Mouse (Mus musculus): ENCODE data around the gene Coro6. TPM values are rescaled to one million over a fixed set of nuclear protein-coding genes. Genes with fewer than 3 reads are reported as not detected.

The Coro6 gene
- total and polyA plus RNA-seq, 3 experiments = 0.04 to 0.18 TPM; not detected in 1

- peaks cover 0 to 9% of the 10 kb centered on the region in 2 experiments; a peak in 2 of 4 replicates for H3K4me1 ChIP-seq (ENCODE audit: control insufficient read depth in 1 of 2, insufficient read depth in 2 of 2, low read length in 2 of 2)
- peaks cover 50% of the 10 kb centered on the region for H3K79me2 ChIP-seq (ENCODE audit: control insufficient read depth, insufficient read depth, low read length, poor library complexity)
- H3K4me3 ChIP-seq (ENCODE audit: control insufficient read depth in 1 of 2, insufficient read depth in 1 of 2, low read depth in 2 of 2, low read length in 2 of 2) = no peak overlapping the region
- no peaks in the 10 kb centered on the region for H3K27me3 ChIP-seq (ENCODE audit: control insufficient read depth in 1 of 2, insufficient read depth in 2 of 2, low read length in 2 of 2)
- DNase-seq (ENCODE audit: low read depth, low spot score) = peak; percentile 75
- H3K9ac ChIP-seq (ENCODE audit: control insufficient read depth, low read depth, low read length, poor library complexity, severe bottlenecking) = no peak overlapping the region
- no peak overlapping the region for H3K27ac ChIP-seq (ENCODE audit: control insufficient read depth, low read depth, low read length)
- H3K36me3 ChIP-seq (ENCODE audit: control insufficient read depth in 1 of 2, insufficient read depth in 2 of 2, low read length in 2 of 2) = peaks cover 1 to 5% of the 10 kb centered on the region in 2 experiments; a peak in 2 of 4 replicates
- H3K9me3 ChIP-seq (replicated peaks; ENCODE audit: insufficient read depth, low read length) = no peaks in the 10 kb centered on the region
- TF ChIP-seq SMC3 (IDR thresholded peaks at IDR 0.05; ENCODE audit: low read depth, low read length) (peak; percentile 41; the same call in 1 of the 2 replicates), MEF2A (IDR thresholded peaks at IDR 0.05; ENCODE audit: extremely low read depth, insufficient replicate concordance, low read depth, low read length, poor library complexity, severe bottlenecking) (no peak), BHLHE40 (IDR thresholded peaks at IDR 0.05; ENCODE audit: borderline replicate concordance, low read depth, low read length) (no peak), GABPA (IDR thresholded peaks at IDR 0.05; ENCODE audit: low read depth, low read length) (no peak), CTCF (IDR thresholded peaks at IDR 0.05 in 2 of 3, conservative IDR thresholded peaks at IDR 0.05 in 1 of 3; ENCODE audit: control insufficient read depth in 1 of 3, insufficient read depth in 1 of 3, low read depth in 2 of 3, low read length in 3 of 3, poor library complexity in 1 of 3, severe bottlenecking in 1 of 3) (peak; percentile 45 to 68 (median 61)), TCF12 (IDR thresholded peaks at IDR 0.05; ENCODE audit: low read depth, low read length) (no peak), E2F4 (IDR thresholded peaks at IDR 0.05; ENCODE audit: borderline replicate concordance, low read depth, low read length) (no peak), USF1 (IDR thresholded peaks at IDR 0.05; ENCODE audit: low read depth, low read length) (no peak)
Measured at GRCm38 (mm10) chr11:77497341-77497756, 35.1 kb downstream of the Coro6 start.

- TF ChIP-seq KAT2A (conservative IDR thresholded peaks at IDR 0.05; ENCODE audit: low read depth, low read length) (no peak), ELF1 (IDR thresholded peaks at IDR 0.05; ENCODE audit: low read depth, low read length) (no peak), GATA1 (IDR thresholded peaks at IDR 0.05; ENCODE audit: low read depth, low read length) (no peak), MAFK (IDR thresholded peaks at IDR 0.05; ENCODE audit: borderline replicate concordance, low read depth, low read length) (no peak), ZNF384 (IDR thresholded peaks at IDR 0.05; ENCODE audit: low read depth, low read length) (no peak), MXI1 (IDR thresholded peaks at IDR 0.05; ENCODE audit: low read depth, low read length) (no peak), MAX (IDR thresholded peaks at IDR 0.05; ENCODE audit: low read length) (no peak), NELFE (IDR thresholded peaks at IDR 0.05; ENCODE audit: low read depth, low read length) (no peak), POLR2AphosphoS5 (IDR thresholded peaks at IDR 0.05; ENCODE audit: borderline replicate concordance, low read depth, low read length) (no peak), TCF12 (IDR thresholded peaks at IDR 0.05; ENCODE audit: low read depth, low read length) (no peak), SIN3A (IDR thresholded peaks at IDR 0.05; ENCODE audit: low read length) (no peak), MYB (IDR thresholded peaks at IDR 0.05; ENCODE audit: low read depth, low read length) (no peak), CTCF (IDR thresholded peaks at IDR 0.05 in 2 of 3, conservative IDR thresholded peaks at IDR 0.05 in 1 of 3; ENCODE audit: control insufficient read depth in 1 of 3, insufficient read depth in 1 of 3, low read depth in 2 of 3, low read length in 3 of 3, poor library complexity in 1 of 3, severe bottlenecking in 1 of 3) (no peak), BHLHE40 (IDR thresholded peaks at IDR 0.05; ENCODE audit: borderline replicate concordance, low read depth, low read length) (no peak), UBTF (IDR thresholded peaks at IDR 0.05; ENCODE audit: borderline replicate concordance, insufficient read depth, low read depth, low read length) (no peak), ZMIZ1 (IDR thresholded peaks at IDR 0.05; ENCODE audit: low read depth, low read length) (no peak), HCFC1 (IDR thresholded peaks at IDR 0.05; ENCODE audit: low read depth, low read length) (no peak), CHD2 (IDR thresholded peaks at IDR 0.05; ENCODE audit: low read length) (no peak)
- Histone ChIP-seq H3K27me3 (ENCODE audit: control insufficient read depth in 1 of 2, insufficient read depth in 2 of 2, low read length in 2 of 2) (no peaks in the 10 kb centered on the region), H3K9ac (ENCODE audit: control insufficient read depth, low read depth, low read length, poor library complexity, severe bottlenecking) (no peak overlapping the region), H3K4me1 (ENCODE audit: control insufficient read depth in 1 of 2, insufficient read depth in 2 of 2, low read length in 2 of 2) (peaks cover 0 to 9% of the 10 kb centered on the region in 2 experiments; a peak in 2 of 4 replicates), H3K9me3 (replicated peaks; ENCODE audit: insufficient read depth, low read length) (no peaks in the 10 kb centered on the region), H3K79me2 (ENCODE audit: control insufficient read depth, insufficient read depth, low read length, poor library complexity) (peaks cover 47% of the 10 kb centered on the region), H3K4me3 (ENCODE audit: control insufficient read depth in 1 of 2, insufficient read depth in 1 of 2, low read depth in 2 of 2, low read length in 2 of 2) (no peak overlapping the region), H3K36me3 (ENCODE audit: control insufficient read depth in 1 of 2, insufficient read depth in 2 of 2, low read length in 2 of 2) (peaks cover 1 to 5% of the 10 kb centered on the region in 2 experiments; a peak in 2 of 4 replicates), H3K27ac (ENCODE audit: control insufficient read depth, low read depth, low read length) (no peak overlapping the region)
- DNase-seq (ENCODE audit: low read depth, low spot score) = no peak
Measured at GRCm38 (mm10) chr11:77497851-77498250, 35.6 kb downstream of the Coro6 start.
